Mouse (Mus musculus) neural tube, embryonic 11.5 days (tissue): ENCODE measurements around the gene Pcbp3. TPM values are rescaled to one million over a fixed set of nuclear protein-coding genes. Genes with fewer than 3 reads are reported as not detected.
A peak's percentile ranks its signal among the peaks of the same experiment; 100 is the strongest.

ENCODE experiments used
- ATAC-seq: fragments of 200-750 bp; cut with Nextera tagmentation; 2 replicates; pipeline ENCODE4 v1.8.0; 2017; ENCODE audit warnings: moderate number of reproducible peaks, mild to moderate bottlenecking, moderate TSS enrichment, moderate library complexity; ENCODE audit not compliant: insufficient read depth, low FRiP score, low TSS enrichment
- DNase-seq: peaks from one replicate; pipeline ENCODE4 v3.0.0-alpha.2; 2015; ENCODE audit warnings: low spot score
- H3K27ac ChIP-seq: fragments of 300-500 bp; sonication (generic); 2 replicates; pipeline ENCODE4 v1.5.1; 2014; ENCODE audit warnings: low read depth, mild to moderate bottlenecking, low read length
- H3K27me3 ChIP-seq: fragments of 300-500 bp; sonication (generic); 2 replicates; pipeline ENCODE4 v1.6.1; 2014; ENCODE audit warnings: mild to moderate bottlenecking, low read length, mixed read lengths; ENCODE audit not compliant: control insufficient read depth, insufficient read depth
- H3K36me3 ChIP-seq: fragments of 300-500 bp; sonication (generic); 2 replicates; pipeline ENCODE4 v1.6.1; 2014; ENCODE audit warnings: mild to moderate bottlenecking, low read length, moderate library complexity, mixed read lengths; ENCODE audit not compliant: control insufficient read depth, insufficient read depth
- H3K4me1 ChIP-seq: fragments of 300-500 bp; sonication (generic); 2 replicates; pipeline ENCODE4 v1.6.1; 2014; ENCODE audit warnings: low read length, mixed read lengths; ENCODE audit not compliant: control insufficient read depth, insufficient read depth
- H3K4me2 ChIP-seq: fragments of 300-500 bp; sonication (generic); 2 replicates; pipeline ENCODE4 v1.6.1; 2014; ENCODE audit warnings: low read depth, mild to moderate bottlenecking, moderate library complexity
- H3K4me3 ChIP-seq: fragments of 300-500 bp; sonication (generic); 2 replicates; pipeline ENCODE4 v1.5.1; 2014; ENCODE audit warnings: low read depth, low read length
- H3K9ac ChIP-seq: fragments of 300-500 bp; sonication (generic); 2 replicates; pipeline ENCODE4 v1.6.1; 2014; ENCODE audit warnings: mild to moderate bottlenecking, low read length
- H3K9me3 ChIP-seq: fragments of 300-500 bp; sonication (generic); 2 replicates; pipeline ENCODE4 v1.6.1; 2016; ENCODE audit warnings: low read length; ENCODE audit not compliant: control insufficient read depth
- WGBS: fragments of 180-500 bp; shearing (Covaris S2); extraction: QIAGEN DNeasy Blood & Tissue Kit; methylation state at CpG from one replicate; pipeline ENCODE4 v1.1.7; 2014; 5-methylcytosine and 5-hydroxymethylcytosine counted together
- polyA plus RNA-seq: library from polyadenylated mRNA; unstranded; fragments of >200 nt; fragmentation: Nextera tagmentation; extraction: Ambion mirVana; gene quantifications from 2 replicates; pipeline ENCODE4 v1.2.1, GENCODE M21; 2014

The Pcbp3 gene
- polyA plus RNA-seq, 1 experiment from 2014 or later, result 47.3 TPM

- Histone ChIP-seq H3K4me1 (peaks cover 10% of the 10 kb centered on the region), H3K27me3 (no peaks in the 10 kb centered on the region), H3K27ac (no peak overlapping the region), H3K4me3 (no peak overlapping the region), H3K9me3 (no peaks in the 10 kb centered on the region), H3K36me3 (no peaks in the 10 kb centered on the region), H3K4me2 (no peak overlapping the region), H3K9ac (no peak overlapping the region)
- WGBS, result 89% methylated on average over 8 of the region's 8 CpGs
- no peak for DNase-seq
- ATAC-seq, result no peak
Measured at GRCm38 (mm10) chr10:76814811-76815210, 146.9 kb downstream of the Pcbp3 start.

- H3K4me3 ChIP-seq, result no peak overlapping the region
- H3K4me2 ChIP-seq, result no peak overlapping the region
- peak overlapping the region; percentile 22; the same call in 1 of the 2 replicates for H3K9ac ChIP-seq
- peak; percentile 67; the same call in 1 of the 2 replicates for ATAC-seq
- peak; percentile 38 for DNase-seq
- H3K9me3 ChIP-seq, result no peaks in the 10 kb centered on the region
- peaks cover 12% of the 10 kb centered on the region; the same call in 1 of the 2 replicates for H3K4me1 ChIP-seq
- WGBS, result 46% methylated on average over 7 of the region's 7 CpGs
- peak overlapping the region; percentile 15 for H3K27ac ChIP-seq
- H3K36me3 ChIP-seq, result no peaks in the 10 kb centered on the region
- H3K27me3 ChIP-seq, result no peaks in the 10 kb centered on the region
Measured at GRCm38 (mm10) chr10:76809916-76810660, 151.6 kb downstream of the Pcbp3 start.

- Histone ChIP-seq H3K4me3 (no peak overlapping the region), H3K4me1 (peaks cover 12% of the 10 kb centered on the region; the same call in 1 of the 2 replicates), H3K9me3 (no peaks in the 10 kb centered on the region), H3K27ac (peak overlapping the region; percentile 15), H3K9ac (peak overlapping the region; percentile 22; the same call in 1 of the 2 replicates), H3K4me2 (no peak overlapping the region), H3K36me3 (no peaks in the 10 kb centered on the region), H3K27me3 (no peaks in the 10 kb centered on the region)
- DNase-seq (no peak), ATAC-seq (no peak)
- 84% methylated on average over 11 of the region's 11 CpGs for WGBS
Measured at GRCm38 (mm10) chr10:76809439-76809838, 152.2 kb downstream of the Pcbp3 start.

DNA sequence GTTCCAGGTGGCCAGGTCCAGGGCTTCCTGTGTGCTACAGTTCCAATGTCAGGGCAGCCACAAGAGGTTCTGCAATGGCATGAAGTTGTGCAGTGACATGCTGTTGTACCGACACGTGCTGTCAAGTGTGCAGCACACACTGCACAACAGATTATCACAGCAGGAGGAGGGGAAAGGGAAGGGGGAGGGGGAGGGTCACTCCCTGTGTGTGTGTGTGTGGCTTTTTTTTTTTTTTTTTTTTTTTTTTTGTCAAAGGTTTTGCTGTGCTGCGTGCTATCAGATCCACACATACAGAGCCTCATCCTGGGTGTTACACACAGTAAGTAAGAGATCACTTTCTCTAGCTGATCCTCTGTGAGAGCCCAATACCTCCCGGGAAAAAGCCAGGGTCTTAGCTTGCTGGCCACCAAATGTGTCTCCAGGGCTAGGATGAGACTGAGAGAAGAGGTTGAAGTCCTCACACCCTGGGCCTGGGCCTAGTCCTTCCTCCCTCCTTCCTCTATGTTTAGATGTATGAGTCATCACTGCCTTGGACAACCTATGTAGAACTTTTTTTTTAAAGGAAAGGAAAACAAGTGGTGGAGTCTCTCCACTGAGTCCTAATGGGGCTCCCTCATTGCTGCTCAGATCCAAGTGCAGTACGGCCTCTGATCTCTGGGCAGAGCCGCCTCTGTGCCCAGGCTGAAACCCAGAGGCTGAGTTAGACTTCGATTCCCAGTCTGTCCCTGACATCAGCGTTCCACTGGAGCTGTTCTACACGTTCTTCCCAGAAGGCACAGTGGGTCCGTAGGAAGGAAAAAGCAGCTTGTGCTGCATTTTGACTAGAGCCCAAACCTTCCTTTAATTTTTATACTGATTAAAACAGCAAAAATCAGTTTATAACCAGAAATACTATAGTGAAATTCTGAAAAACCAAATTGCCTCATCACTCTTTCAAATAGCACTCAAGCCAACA lies 153.0 kb downstream of the Pcbp3 start:
- H3K27ac ChIP-seq, result 0 out of 2 replicates have a peak overlapping the region, but pooled peaks have one; percentile 15
- WGBS, result 80% methylated on average over 10 of the region's 10 CpGs
- no peak overlapping the region for H3K9ac ChIP-seq
- H3K4me3 ChIP-seq, result no peak overlapping the region
- H3K27me3 ChIP-seq, result no peaks in the 10 kb centered on the region
- H3K4me1 ChIP-seq, result peaks cover 12% of the 10 kb centered on the region; the same call in 1 of the 2 replicates
- DNase-seq (no peak), ATAC-seq (no peak)
- H3K9me3 ChIP-seq, result no peaks in the 10 kb centered on the region
- no peak overlapping the region for H3K4me2 ChIP-seq
- H3K36me3 ChIP-seq, result no peaks in the 10 kb centered on the region

DNA sequence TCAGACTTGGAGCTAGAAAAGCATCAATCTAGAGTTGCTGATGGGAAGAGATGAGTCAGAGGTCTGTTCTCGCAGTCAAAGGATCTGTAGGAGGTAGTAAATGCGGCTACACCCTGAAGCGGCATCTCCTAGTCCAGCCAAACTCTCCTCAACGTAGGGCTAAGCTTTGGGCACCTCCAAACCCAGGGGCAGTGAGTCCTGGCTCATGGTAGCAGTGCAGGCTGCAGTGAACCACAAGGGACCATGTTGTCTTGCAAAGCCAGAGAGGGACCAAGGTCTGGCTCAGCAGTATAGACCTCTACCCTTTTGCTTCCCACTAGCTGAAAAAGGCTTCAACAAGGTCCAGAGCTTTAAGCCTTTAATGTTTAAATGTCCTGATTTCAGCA lies 159.2 kb downstream of the Pcbp3 start:
- H3K4me1 ChIP-seq, result no peaks in the 10 kb centered on the region
- WGBS, result 88% methylated on average over 4 of the region's 4 CpGs
- no peak for DNase-seq
- no peak overlapping the region for H3K27ac ChIP-seq
- no peak for ATAC-seq
- H3K9ac ChIP-seq, result no peak overlapping the region
- H3K4me3 ChIP-seq, result no peak overlapping the region
- H3K9me3 ChIP-seq, result no peaks in the 10 kb centered on the region
- H3K36me3 ChIP-seq, result no peaks in the 10 kb centered on the region
- H3K4me2 ChIP-seq, result no peak overlapping the region
- no peaks in the 10 kb centered on the region for H3K27me3 ChIP-seq

DNA sequence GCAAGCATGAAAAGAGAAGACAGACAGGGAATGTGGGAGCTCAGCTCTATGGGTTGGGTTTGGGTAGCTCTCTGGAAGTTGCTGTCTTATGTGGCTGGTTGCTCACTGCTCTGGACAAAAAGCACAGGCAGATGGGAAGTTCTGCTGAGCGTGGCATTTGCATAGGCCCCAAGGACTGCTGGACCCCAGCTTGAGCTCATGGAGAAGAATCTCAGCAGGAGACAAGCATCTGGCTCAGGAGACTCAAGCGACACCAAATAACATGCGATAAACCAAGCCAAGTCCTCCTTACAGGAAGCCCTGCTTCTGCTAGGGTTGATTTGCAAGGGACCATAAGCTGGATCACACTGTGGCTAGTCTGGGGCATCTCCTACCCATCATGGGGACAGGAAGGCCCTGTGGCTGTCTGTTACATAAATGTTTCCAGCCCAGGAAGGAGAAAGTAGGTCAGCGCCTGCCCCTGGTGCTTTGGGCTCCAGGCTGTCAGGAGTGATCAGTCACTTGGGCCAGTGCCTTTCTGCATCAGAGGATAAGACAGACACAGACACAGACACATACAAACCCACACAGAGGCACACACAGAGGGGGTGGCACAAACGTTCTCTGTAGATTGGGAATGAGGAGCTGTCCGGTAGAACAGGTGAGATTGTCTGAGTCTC lies 159.7 kb downstream of the Pcbp3 start:
- no peaks in the 10 kb centered on the region for H3K4me1 ChIP-seq
- H3K27ac ChIP-seq, result no peak overlapping the region
- H3K9me3 ChIP-seq, result no peaks in the 10 kb centered on the region
- 77% methylated on average over 6 of the region's 6 CpGs for WGBS
- no peaks in the 10 kb centered on the region for H3K36me3 ChIP-seq
- H3K4me2 ChIP-seq, result no peak overlapping the region
- ATAC-seq (no peak), DNase-seq (no peak)
- H3K4me3 ChIP-seq, result no peak overlapping the region
- H3K27me3 ChIP-seq, result no peaks in the 10 kb centered on the region
- H3K9ac ChIP-seq, result no peak overlapping the region

DNA sequence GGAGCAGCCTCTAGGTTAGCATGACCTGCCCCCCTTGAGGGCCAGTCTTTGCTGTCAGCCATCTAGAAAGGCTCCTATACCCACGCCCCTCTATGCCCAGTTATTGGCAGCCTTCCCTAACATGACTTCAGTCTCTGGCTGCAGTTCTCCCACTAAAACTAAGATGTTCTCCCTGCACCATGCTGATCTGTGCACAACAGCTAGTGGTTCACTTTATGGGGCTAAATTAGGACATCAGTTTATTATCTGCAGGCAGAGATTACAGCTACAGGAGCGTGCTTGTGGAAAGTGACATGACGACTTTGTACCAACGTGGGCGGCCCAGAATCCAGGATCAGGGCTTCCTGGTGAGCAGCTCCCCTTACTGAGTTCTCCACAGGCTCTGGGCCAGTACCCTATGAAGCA lies 160.4 kb downstream of the Pcbp3 start:
- no peak for ATAC-seq
- no peak overlapping the region for H3K27ac ChIP-seq
- 82% methylated on average over 5 of the region's 5 CpGs for WGBS

GRCm38 (mm10) chr10:76798751-76799585 lies 162.7 kb downstream of the Pcbp3 start:
- Histone ChIP-seq H3K9me3 (no peaks in the 10 kb centered on the region), H3K36me3 (no peaks in the 10 kb centered on the region), H3K4me3 (no peak overlapping the region), H3K4me2 (no peak overlapping the region), H3K27me3 (no peaks in the 10 kb centered on the region), H3K27ac (no peak overlapping the region), H3K4me1 (no peaks in the 10 kb centered on the region), H3K9ac (no peak overlapping the region)
- DNase-seq (no peak), ATAC-seq (no peak)
- WGBS, result 91% methylated on average over 17 of the region's 17 CpGs

More for the DNA sequence above, 160.4 kb downstream of the Pcbp3 start:
- Histone ChIP-seq H3K9me3 (no peaks in the 10 kb centered on the region), H3K4me3 (no peak overlapping the region), H3K36me3 (no peaks in the 10 kb centered on the region), H3K9ac (no peak overlapping the region), H3K27me3 (no peaks in the 10 kb centered on the region), H3K4me1 (no peaks in the 10 kb centered on the region), H3K4me2 (no peak overlapping the region)
- DNase-seq, result no peak
